Mouse (Mus musculus) ZHBTc4 (cell line): Measurements from ENCODE around the gene Smim6.
A peak's percentile ranks its signal among the peaks of the same experiment; 100 is the strongest.

Experiments
- DNase-seq: peaks from one replicate; pipeline ENCODE4 v3.0.0-alpha.2; 2011; ENCODE audit warnings: low read depth, low spot score

The Smim6 gene

DNA sequence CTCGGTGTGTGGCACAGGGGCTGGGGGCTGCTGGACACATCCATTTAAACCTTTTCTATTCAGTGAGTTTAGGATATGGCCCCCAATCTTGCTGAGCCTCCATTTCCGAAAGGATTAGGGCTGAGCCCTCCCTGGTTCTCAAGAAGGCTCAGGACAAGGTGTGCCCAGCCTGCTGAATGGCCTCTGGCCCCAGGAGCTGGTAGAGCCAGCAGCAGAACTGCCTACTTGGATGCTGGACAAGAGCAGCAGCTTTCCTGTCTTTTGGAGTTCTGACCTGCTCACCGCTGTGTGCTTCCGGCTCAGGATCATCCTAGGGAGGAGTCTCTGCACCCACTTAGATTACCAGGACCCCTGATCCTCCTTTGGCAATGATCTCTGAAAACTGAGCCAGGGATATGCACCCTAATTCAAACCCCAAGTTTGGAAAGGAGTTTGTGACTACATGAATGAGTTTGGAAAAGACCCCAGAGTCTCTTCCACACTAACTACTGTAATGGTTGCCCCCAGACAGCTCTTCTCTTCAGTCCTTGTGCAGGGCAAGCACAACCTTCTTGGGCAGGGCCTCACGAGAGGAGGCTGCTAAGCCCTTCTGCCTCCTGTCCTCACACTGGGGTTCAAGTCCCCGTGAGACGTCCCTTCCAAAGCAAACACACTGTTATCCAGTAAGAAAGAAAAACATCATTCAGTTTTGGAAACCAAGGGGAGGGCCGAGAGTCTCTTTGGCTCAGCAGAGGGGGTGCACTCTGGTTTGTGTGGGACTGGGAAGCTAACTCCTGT, 11.1 kb upstream of the Smim6 start:
- no peak for DNase-seq

DNA sequence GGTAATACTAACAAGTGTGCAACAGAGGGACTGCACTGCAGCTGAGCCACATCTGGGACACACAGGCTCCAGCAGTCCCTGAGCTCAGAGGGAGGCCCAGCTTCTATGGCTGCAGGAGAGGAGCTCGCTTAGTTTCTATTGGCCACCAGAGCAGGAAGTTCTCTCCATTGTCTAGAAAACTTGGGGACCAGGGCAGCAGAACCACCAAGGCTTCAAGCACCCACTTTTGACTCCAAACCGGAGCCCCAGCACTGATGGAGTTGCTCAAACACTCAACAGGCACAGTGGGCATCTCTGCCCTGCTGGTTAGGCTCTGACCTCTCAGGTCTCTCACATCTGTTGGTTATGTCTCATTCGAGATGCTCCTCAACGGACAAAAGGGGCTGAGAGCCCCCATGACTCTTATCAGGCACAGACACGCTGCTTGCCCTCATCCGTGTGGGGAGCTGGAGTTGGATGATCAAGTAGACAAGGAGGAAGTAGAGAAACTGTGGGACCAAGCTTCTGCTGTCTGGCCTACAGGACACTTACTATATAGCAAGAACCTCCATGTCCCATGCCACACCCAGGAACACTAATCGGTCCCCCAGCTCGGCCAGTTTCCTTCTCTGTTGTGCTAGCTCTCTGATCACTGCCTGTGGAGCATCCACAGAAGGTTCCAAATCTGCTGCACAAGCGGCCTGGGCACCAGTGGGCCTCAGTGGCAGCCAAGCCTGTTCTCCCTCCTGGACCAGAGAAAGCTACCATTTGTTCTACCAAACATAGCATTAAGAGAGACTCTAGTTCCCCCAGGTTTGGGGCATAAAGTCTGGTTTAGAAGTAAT, 10.3 kb upstream of the Smim6 start:
- DNase-seq, result no peak

DNA sequence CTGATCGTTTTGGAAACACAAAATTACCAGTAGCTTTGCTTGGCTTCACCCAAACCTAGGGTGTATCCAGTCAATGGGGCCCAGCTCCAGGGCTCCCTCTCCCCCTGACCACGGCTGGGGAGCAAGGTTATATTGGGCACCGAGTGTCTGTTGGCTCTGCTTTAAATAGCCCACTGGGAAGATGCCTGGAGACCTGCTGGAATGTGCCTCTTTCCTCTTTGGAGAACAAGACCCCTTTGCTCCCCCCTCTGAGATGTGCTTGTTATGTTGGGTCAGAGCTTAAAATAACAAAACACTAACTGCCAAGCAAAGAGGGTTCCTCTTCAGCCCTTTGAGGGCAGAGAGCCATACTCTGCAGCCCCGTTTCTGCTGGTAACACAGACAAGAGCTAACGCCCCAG, 9.6 kb upstream of the Smim6 start:
- no peak for DNase-seq

DNA sequence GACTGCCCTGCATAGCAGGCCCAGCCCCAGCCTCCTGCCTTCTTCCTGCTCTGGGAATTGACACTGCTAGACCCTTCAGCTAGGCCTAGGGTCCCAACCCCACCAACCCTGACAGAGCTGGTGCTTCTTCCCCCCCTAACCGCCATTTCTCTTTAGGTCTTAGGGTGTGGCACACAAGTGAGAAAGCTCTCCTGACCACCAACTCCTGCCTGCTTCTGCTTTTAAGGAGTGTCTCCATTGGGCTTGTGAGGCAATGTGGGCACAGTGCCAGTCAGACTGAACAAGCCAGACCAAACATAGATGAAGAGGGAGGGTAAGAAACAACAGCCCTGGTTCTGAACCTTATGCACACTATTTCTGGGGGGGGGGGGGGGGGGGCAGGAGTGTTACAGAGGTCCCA, 9.0 kb upstream of the Smim6 start:
- no peak for DNase-seq

DNA sequence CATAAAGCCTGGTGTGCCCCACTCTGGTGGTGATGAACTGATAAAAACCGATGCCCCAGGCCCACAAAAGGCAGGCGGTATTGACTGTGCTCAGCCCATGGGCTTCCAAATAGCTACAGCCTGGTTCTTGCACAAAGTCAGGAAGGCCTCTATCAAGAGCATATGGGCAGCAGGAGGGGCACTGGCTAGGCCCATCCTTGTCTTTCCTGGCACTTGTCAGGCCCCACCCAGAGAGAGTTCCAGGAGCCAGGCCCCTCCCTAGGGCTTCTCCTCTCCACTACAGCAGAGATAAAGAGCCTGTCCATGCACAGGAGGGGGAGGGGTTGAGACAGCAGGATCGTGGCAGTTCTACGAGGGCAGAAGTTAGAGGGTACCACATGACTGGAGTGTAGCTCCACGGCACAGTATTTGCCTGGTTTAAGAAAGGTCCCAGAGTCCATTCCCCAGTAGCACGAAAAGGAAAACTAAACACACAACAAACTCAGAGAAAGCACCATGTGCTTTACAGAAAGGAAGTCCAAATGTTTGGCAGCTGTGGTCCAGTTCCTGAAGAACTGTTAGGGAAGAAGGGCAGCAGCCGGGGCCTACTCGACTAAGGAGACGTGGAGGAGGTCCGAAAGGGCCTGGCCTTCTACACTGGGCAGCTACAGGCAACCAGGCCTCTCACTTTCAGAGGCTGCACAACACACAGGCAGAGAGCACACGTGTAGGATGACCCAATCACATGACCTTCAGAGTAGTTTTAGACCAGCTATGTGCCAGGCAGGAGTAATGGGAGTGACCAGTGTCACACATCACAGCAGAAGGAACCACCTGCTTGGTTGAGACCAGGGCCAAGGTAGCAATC, 8.2 kb upstream of the Smim6 start:
- no peak for DNase-seq

DNA sequence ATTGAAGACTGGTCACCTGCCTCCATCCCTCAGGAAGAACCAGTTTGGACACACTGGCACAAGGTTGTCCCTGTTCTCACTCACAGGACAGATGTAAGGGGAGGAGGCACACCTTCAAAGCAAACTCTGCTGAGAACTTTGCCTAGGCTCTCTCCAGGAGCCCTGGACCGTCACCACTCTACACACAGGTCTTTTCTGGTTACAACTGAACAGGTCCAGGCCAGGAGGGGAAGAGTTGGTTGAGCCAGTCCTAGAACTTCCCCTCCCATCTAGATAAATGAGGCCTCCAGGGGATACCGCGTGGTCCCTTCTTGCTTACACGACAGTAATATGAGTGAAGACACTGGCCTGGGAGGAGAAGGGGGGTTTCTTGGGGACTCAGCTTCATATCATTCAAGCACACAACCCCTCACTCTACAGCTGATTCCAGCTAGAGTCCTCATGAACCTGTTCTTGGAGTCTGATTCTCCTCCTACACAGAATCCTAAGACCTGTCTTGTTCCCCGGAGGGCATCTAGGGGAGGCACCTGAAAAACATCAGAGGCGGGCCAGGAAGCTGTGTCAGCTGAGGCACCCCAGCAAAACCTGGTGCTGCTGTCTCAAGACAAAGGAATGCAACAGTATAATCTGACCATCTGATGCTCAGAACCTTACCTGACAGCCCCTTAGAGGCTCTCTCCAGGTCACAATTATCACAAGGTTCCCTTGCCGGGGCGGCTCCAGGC, 7.4 kb upstream of the Smim6 start:
- DNase-seq, result no peak

DNA sequence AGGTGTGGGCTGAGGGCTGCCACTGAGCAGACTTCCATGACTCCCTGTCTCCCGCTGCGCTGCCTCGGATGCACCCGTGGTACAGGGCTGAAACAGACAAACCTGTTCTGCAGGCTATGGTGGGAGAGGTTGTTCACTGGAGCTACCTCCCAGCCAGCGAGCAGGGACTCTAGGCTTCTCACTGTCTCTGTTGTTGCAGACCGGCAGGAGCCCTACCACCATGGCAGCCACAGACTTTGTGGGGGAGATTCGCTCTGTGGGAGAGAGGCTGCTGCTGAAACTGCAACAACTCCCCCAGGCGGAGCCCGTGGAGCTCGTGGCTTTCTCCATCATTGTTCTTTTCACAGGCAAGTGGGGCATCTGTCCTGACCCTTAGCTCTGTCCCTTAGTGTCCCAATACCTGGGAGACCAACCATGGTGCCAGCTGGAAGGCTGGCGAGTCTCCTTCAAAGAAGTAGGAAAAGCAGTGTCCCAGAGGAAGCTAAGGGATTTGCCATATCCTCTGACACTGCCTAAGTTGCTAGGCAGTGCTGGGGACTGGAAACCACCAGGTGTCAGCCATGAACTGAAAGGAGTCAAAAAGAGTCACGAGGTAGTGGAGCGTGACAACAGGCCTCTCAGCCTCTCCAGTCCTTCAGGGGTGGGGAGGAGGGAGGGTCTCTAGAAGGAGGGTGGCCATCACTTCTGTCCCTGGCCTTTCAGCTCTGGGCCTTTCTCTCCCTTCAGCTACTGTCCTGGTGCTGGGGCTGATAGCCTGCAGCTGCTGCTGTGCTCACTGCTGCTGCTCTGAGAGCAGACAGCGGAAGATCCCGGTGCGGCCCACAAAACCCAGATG, 6.6 kb upstream of the Smim6 start:
- DNase-seq, result no peak

DNA sequence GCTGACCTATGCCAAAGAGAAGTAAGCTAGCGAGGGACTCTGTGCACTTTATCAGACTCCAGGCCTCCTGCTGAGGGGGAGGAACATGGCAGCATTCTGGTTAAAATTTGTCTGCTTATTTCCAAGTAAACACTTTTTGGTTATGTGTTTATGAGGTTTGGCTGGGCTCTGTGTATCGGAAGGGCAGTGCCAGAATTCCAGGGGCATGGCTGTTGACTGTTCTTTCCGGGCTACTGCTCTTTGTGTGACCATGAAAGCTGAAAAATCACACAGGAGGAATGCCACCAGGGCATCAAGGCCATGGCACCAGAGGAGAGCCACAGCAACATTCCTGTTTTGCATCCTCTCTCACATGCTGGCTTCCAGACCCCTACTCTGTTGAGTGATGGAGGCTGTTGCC, 5.7 kb upstream of the Smim6 start:
- no peak for DNase-seq

DNA sequence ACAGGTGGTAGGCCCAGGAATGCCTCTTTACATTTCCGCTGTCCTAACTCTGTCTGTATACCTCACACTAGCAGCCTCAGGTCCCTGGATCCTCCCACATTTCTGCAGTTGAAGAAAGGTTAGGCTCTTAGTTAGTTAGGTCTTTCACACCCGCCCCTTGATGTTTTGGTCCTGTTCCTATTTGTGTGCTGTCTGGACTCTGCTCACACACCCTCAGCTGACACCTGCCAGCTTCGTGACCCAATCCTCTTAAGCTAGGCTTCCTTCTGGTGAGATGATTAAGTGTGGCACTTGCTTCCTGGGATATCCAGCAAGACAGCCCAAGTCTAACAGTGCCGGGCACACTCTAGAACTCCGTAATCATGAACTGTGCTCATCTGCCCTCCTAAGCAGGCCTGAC, 5.3 kb upstream of the Smim6 start:
- no peak for DNase-seq

DNA sequence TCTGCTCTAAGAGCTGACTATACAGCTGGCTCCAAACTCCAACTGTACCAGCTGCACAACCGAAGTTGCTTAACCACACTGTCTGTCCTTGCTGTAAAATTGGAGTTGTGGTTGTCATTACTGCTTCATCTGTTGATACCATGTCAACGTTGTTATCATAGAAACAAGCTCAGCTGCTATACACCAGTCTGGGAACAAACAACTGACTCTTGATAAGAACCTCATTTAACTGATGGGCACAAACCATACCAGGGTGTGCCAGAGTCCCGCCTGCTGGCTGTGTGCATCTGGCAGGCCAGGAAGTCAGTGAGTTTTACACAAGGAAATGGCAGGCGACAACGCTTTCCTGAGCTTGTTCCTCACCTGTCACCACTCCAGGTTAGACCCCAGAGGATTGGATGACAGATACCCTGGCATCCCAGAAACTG, 669 bp upstream of the Smim6 start:
- DNase-seq, result no peak

DNA sequence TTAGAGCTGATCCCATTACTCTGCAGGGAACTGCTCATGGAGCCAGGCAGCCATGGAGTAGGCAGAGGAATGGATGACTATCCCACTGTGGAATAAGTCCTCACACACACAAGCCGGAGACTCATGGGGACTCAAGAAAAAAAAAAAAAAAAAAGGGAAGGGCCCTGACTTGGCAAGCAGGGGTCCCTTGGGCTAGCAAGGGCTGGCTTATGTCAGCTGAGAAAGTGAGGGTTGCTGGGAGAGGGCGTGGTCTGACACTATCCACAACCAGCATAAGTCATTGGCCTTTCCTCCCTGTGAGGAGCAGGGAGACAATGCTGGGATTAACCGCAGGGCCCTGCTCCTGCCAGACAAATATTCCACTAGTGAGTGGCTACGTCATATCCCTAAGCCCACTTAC, 4.8 kb downstream of the Smim6 start:
- peak; percentile 43 for DNase-seq

DNA sequence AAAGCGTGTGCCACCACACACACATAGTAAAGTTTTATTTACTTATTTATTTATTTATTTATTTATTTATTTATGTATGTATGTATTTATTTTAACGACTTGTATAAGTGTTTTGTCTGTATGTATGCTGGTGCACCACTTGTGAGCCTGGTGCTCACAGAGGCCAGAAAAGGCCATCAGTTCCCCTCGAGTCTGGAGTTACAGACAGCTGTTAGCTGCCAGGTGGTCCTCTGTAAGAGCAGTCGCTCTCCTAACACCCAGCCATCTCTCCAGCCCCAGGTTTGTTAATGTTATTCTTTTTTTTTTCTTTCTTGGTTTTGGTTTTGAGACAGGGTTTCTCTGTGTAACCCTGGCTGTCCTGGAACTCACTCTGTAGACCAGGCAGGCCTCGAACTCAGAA, 6.8 kb downstream of the Smim6 start:
- no peak for DNase-seq

DNA sequence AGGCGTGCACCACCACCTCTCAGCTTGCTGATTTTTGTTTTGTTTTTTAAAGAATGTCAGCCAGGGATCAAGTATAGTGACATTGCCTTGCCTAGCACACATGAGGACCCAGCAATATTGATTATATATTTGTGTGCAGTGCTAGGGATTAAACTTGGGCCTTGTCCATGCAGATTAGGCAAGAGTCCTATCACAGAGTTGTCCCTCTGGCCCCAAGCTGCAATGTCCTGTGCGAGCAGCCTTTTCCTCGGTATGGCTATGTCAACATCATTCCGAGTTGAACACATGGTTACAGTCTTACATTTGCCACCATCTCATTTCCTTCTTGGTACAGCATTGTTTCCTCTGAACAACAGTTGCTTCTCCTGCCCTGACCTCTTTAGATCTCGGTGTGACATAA, 7.3 kb downstream of the Smim6 start:
- no peak for DNase-seq

DNA sequence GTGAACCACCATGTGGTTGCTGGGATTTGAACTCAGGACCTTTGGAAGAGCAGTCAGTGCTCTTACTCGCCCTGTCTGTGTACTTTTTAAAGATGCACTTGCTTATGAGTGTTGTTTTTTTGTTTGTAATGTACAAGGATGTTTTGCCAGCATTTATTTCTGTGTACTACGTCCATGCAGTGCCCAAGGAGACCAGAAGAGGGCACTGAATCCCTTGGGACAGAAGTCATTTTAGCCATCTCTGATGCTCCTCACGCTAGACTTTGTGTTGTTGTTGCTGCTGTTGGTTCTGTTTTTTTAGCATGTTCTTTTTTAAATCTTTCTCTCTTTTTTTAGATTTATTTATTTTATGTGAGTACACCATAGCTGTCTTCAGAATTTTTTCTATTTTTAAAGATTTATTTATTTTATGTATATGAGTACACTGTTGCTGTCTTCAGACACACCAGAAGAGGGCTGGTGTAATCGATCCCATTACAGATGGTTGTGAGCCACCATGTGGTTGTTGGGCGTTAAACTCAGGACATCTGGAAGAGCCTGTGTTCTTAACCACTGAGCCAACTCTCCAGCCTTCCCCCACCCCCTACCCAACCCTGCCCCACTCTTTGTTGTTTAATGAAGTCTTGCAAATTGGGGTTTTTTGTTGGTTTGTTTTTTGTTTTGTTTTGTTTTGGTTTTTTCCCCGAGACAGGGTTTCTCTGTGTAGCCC, 8.4 kb downstream of the Smim6 start:
- peak; percentile 79 for DNase-seq

DNA sequence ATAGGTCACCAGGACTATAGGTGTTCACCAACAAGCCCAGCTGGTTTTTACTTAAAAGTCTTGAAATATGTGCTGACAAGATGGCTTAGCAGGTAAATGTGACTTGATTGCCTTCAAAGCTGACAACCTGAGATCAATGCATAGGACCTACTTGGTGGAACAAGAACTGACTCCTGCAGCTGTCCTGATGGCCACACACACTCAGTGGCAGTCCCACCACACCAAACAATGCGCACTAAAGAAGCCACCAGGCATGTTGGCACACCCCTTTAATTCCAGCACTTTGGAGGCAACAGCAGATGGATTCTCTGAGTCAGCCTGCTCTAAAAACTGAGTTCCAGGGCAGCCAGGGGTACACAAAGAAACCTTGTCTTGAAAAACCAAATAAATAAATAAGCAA, 10.2 kb downstream of the Smim6 start:
- DNase-seq, result no peak

DNA sequence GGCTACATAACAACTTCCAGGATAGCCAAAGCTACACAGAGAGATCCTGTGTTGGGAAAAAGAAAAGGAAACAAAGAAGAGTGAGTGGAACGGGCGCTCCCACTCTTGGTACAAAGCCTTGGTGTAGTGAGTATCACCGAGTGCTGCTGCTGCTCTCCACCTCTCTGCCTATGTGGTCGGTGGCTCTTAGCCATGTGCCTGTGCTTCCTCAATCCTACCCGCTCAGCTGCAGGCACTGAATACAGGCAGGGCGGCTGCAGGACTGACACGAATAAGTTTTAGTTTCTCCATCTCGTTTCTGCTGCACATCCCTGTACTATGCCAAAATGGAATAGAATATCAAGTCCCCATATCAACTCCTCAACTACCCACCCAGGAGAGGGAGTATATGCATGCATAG, 17.2 kb downstream of the Smim6 start:
- DNase-seq, result no peak

DNA sequence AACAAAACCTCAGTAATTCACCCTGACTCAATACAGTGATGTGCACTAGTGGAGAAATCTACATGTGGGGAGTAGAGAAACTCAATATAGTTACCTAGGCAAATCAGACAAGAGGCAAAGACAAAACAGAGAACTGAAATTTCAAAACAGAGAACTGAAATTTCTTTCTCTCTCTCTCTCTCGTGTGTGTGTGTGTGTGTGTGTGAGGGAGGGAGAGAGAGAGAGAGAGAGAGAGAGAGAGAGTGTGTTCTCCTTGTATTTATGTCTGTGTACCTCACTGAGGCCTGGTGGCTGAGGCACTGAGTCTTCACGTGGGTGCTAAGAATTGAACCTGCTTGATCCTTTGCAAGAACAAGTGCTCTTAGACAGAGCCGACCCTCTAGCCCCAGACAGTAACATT, 18.0 kb downstream of the Smim6 start:
- DNase-seq, result no peak

DNA sequence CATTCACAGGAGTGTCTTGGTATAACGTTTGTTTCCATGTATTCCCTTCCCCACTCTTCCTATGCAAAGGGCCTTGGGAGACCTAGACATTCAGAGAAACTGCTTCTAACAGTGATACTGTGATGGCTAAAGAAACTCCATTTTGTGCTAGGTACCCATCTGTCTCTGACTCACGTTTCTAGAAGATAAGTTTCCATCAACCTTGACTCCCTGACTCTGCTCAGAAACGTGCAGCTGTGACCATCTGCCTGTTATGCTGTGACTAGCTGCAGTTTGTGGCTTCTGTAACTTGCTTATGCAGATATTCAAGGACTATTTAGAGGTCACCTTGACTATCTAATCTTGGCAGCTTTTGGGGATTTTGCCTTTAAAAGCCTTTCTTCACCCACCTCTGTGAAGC, 19.4 kb downstream of the Smim6 start:
- DNase-seq, result no peak

DNA sequence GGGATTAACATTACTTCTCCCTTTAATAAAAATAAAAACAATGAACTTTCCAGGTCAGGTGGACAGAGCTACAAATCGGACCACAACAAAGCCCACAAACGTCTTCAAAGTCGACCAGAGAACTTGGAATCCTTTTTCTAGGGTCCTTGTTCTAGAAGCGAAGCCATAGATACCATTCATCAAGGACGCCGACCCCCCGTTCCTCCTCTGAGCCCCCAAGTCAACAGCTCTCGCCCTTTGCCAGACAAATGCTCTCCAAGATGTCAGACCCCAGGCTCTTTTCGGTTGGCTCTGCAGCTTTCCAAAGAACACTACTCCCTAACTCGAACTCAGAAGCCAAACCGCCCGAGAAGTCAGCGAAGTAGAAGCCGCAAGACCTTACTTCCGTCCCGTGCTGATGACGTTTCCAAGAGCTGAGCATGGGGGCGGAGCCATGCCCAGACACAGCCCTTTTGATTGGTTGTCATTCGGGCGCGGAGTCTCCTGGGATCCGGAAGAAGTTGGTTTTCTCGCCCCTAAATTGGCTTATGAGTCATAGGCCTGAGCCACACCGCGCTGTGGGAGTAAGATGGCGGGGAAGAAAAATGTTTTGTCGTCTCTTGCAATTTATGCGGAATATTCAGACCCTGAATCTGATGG, 21.4 kb downstream of the Smim6 start, which contains the start of the genes Sap30bp and Recql5:
TSS of gene Sap30bp (plus strand) at position 175 of the 639 bp plus-strand sequence.
TSS of gene Recql5 (minus strand) at position 370 of the 639 bp plus-strand sequence.
- DNase-seq, result peak; percentile 99
